Mouse (Mus musculus) liver, adult 2 months (tissue): ENCODE data around the gene Gm10322.

Experiments used
- CTCF ChIP-seq: fragments of 200-500 bp; IDR thresholded peaks from 2 replicates; pipeline ENCODE4 v1.5.1; 2011; ENCODE audit warnings: low read depth, low read length, control low read depth
- POLR2A ChIP-seq: fragments of 200-500 bp; IDR thresholded peaks from 2 replicates; pipeline ENCODE4 v1.6.1; 2011; ENCODE audit warnings: low read length, control low read depth; ENCODE audit not compliant: insufficient read depth; ENCODE audit errors: extremely low read depth

GRCm38 (mm10) chr10:59603843-59604242 is 12.0 kb upstream of the Gm10322 start:
- TF ChIP-seq CTCF (no peak), POLR2A (no peak)
